Mouse (Mus musculus): ENCODE measurements around the gene Slc1a7. TPM values are rescaled to one million over a fixed set of nuclear protein-coding genes. Genes with fewer than 3 reads are reported as not detected.

Slc1a7 gene
- polyA plus RNA-seq, 1 experiment from 2014 or later = not detected

DNA sequence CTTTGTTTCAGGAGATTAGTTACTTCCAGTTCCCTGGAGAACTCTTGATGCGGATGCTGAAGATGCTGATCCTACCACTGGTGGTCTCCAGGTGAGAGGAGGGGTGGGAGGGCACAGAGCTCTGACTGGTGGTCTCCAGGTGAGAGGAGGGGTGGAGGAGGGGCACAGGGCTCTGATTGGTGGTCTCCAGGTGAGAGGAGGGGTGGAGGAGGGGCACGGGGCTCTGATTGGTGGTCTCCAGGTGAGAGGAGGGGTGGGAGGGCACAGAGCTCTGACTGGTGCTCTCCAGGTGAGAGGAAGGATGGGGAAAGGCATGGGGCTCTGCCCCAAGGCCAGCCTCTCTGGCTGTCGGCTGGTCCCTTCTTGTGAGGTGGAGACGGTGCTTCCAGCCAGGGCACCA lies 9.5 kb downstream of the Slc1a7 start:
- Histone ChIP-seq H3K4me3 (ENCODE audit: low read depth, low read length) (no peak overlapping the region), H3K9me3 (ENCODE audit: control insufficient read depth, low read length) (no peaks in the 10 kb centered on the region), H3K27ac (ENCODE audit: low read depth, low read length) (no peak overlapping the region), H3K27me3 (ENCODE audit: control insufficient read depth, insufficient read depth, low read length) (no peaks in the 10 kb centered on the region), H3K36me3 (ENCODE audit: control insufficient read depth, insufficient read depth, low read length) (no peaks in the 10 kb centered on the region), H3K4me2 (ENCODE audit: low read depth, low read length, severe bottlenecking) (no peak overlapping the region), H3K4me1 (replicated peaks; ENCODE audit: control insufficient read depth, insufficient read depth, low read length) (no peaks in the 10 kb centered on the region), H3K9ac (ENCODE audit: low read length) (no peak overlapping the region)
- ATAC-seq (replicated peaks; ENCODE audit: low FRiP score) (no peak), DNase-seq (ENCODE audit: low spot score) (no peak)
- WGBS = 56% methylated on average over 4 of the region's 4 CpGs

DNA sequence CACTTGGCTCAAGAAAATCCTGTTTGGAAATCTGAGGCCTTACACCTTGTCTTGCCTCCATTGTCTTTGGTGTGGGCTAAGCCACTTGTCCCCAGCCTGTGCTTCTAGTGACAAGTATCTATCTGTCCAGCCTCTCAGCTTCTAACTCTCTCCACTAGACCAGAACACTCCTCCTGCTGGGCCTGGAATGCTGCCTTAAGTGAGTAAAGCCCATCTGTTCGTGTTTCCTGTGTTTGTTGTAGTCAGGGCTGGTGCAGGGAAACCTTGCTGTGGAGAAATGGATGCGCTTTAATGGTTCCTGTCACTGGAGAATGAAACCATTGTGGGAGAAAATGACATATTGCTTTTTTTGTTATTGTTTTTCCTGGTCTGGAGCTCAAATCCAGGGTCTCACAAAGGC lies 11.4 kb downstream of the Slc1a7 start:
- H3K27me3 ChIP-seq (ENCODE audit: control insufficient read depth, insufficient read depth, low read length) = no peaks in the 10 kb centered on the region
- DNase-seq (ENCODE audit: low spot score) (no peak), ATAC-seq (replicated peaks; ENCODE audit: low FRiP score) (no peak)
- no peak overlapping the region for H3K4me2 ChIP-seq (ENCODE audit: low read depth, low read length, severe bottlenecking)
- no peak overlapping the region for H3K4me3 ChIP-seq (ENCODE audit: low read depth, low read length)
- H3K4me1 ChIP-seq (replicated peaks; ENCODE audit: control insufficient read depth, insufficient read depth, low read length) = no peaks in the 10 kb centered on the region
- 53% methylated on average over 2 of the region's 2 CpGs for WGBS
- H3K9me3 ChIP-seq (ENCODE audit: control insufficient read depth, low read length) = no peaks in the 10 kb centered on the region
- H3K9ac ChIP-seq (ENCODE audit: low read length) = no peak overlapping the region
- no peak overlapping the region for H3K27ac ChIP-seq (ENCODE audit: low read depth, low read length)
- no peaks in the 10 kb centered on the region for H3K36me3 ChIP-seq (ENCODE audit: control insufficient read depth, insufficient read depth, low read length)

DNA sequence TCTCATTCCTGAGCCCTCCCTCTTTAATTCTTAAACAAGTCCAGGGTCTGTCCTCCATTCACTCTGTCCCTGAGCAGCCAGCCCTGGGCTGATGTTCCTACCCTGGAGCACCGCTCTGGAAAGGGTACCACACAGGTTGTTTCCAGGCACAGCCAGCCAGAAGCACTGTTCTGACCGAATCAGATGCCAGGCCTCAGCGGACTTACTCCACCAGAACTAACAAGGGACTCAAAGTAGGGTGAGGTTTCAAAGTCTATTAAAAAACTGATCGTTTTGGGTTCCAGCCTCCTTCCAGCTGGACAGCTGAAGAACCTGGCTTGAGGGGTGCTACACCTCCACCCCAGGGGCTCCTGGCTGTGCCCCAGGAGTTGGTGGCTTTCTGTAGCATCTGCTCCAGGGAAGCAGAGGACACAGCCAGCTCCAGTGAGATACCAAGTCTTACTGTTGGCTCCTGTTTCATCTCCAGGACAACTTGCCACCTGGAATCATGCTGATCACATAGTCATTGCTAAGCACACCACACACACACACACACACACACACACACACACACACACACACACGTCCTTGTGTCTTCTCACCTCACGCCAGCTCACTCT lies 12.0 kb downstream of the Slc1a7 start:
- 75% methylated on average over 6 of the region's 6 CpGs for WGBS
- DNase-seq (ENCODE audit: low spot score) (no peak), ATAC-seq (replicated peaks; ENCODE audit: low FRiP score) (no peak)
- Histone ChIP-seq H3K27ac (ENCODE audit: low read depth, low read length) (no peak overlapping the region), H3K4me1 (replicated peaks; ENCODE audit: control insufficient read depth, insufficient read depth, low read length) (no peaks in the 10 kb centered on the region), H3K9me3 (ENCODE audit: control insufficient read depth, low read length) (no peaks in the 10 kb centered on the region), H3K9ac (ENCODE audit: low read length) (no peak overlapping the region), H3K4me2 (ENCODE audit: low read depth, low read length, severe bottlenecking) (no peak overlapping the region), H3K27me3 (ENCODE audit: control insufficient read depth, insufficient read depth, low read length) (no peaks in the 10 kb centered on the region), H3K36me3 (ENCODE audit: control insufficient read depth, insufficient read depth, low read length) (no peaks in the 10 kb centered on the region), H3K4me3 (ENCODE audit: low read depth, low read length) (no peak overlapping the region)

DNA sequence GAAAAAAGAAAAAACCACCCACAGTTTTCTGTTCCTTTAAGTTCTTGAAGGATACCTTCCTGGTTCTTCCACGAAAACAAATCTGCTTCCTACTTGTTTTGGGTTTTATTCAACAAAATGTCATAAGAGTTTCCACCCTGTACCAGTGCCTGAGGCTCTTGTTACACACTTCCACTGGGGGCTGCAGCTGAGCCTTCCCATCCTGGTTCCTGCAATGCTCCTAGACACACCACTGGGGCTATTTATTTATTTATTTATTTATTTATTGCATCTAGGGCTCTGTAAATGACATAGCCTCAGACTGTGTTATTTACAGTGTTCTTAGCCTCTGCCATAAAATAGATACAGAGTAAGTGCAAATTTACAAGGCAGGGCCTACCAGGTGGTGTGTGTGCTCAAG lies 15.6 kb downstream of the Slc1a7 start:
- H3K4me2 ChIP-seq (ENCODE audit: low read depth, low read length, severe bottlenecking) = no peak overlapping the region
- no peak for ATAC-seq (replicated peaks; ENCODE audit: low FRiP score)
- H3K4me1 ChIP-seq (replicated peaks; ENCODE audit: control insufficient read depth, insufficient read depth, low read length) = no peaks in the 10 kb centered on the region
- DNase-seq (ENCODE audit: low spot score) = no peak
- H3K36me3 ChIP-seq (ENCODE audit: control insufficient read depth, insufficient read depth, low read length) = no peaks in the 10 kb centered on the region
- H3K9ac ChIP-seq (ENCODE audit: low read length) = no peak overlapping the region
- 87% methylated on average over 1 of the region's 1 CpGs for WGBS
- H3K27ac ChIP-seq (ENCODE audit: low read depth, low read length) = no peak overlapping the region
- H3K4me3 ChIP-seq (ENCODE audit: low read depth, low read length) = no peak overlapping the region
- H3K9me3 ChIP-seq (ENCODE audit: control insufficient read depth, low read length) = no peaks in the 10 kb centered on the region
- no peaks in the 10 kb centered on the region for H3K27me3 ChIP-seq (ENCODE audit: control insufficient read depth, insufficient read depth, low read length)

DNA sequence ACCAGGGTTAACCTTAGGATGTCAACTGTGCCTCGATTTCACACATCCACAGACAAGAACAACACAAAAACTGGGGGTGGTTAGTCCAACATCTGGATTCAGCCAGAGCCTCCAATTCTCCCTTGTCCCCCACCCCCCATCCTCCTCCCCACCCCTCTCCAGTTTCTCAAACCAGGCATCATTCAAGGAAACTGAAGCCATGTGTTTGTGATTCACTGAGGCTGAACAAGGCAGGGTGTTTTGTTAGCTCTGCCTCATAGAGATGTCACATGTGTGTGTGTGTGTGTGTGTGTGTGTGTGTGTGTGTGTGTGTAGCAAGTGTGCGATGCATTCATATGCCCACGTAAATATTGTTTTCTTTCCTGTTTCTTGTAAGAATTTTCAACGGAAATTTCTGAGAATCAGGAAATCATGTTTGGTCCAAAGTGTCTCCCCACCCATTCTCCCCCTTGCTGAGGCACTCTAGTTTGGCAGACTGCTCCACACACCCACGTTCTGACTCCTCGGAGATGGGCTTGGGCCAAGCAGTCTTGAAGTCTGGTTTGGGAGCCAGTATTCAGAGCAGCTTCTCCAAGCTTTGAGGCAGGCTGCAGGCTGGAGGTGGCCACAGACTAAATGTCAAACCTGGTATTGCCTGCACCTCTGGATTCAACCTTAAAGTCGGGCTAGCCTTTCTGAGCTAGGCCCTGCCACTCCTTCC lies 16.3 kb downstream of the Slc1a7 start:
- DNase-seq (ENCODE audit: low spot score) = no peak
- no peaks in the 10 kb centered on the region for H3K4me1 ChIP-seq (replicated peaks; ENCODE audit: control insufficient read depth, insufficient read depth, low read length)
- WGBS = 78% methylated on average over 7 of the region's 7 CpGs
- H3K4me3 ChIP-seq (ENCODE audit: low read depth, low read length) = no peak overlapping the region
- H3K27ac ChIP-seq (ENCODE audit: low read depth, low read length) = no peak overlapping the region
- no peaks in the 10 kb centered on the region for H3K27me3 ChIP-seq (ENCODE audit: control insufficient read depth, insufficient read depth, low read length)
- no peak for ATAC-seq (replicated peaks; ENCODE audit: low FRiP score)
- H3K9ac ChIP-seq (ENCODE audit: low read length) = no peak overlapping the region
- H3K4me2 ChIP-seq (ENCODE audit: low read depth, low read length, severe bottlenecking) = no peak overlapping the region
- no peaks in the 10 kb centered on the region for H3K9me3 ChIP-seq (ENCODE audit: control insufficient read depth, low read length)
- no peaks in the 10 kb centered on the region for H3K36me3 ChIP-seq (ENCODE audit: control insufficient read depth, insufficient read depth, low read length)

GRCm38 (mm10) chr4:107985812-107986211 lies 17.7 kb downstream of the Slc1a7 start:
- Histone ChIP-seq H3K36me3 (ENCODE audit: control insufficient read depth, insufficient read depth, low read length) (no peaks in the 10 kb centered on the region), H3K9ac (ENCODE audit: low read length) (no peak overlapping the region), H3K4me3 (ENCODE audit: low read depth, low read length) (no peak overlapping the region), H3K4me2 (ENCODE audit: low read depth, low read length, severe bottlenecking) (no peak overlapping the region), H3K27ac (ENCODE audit: low read depth, low read length) (no peak overlapping the region), H3K27me3 (ENCODE audit: control insufficient read depth, insufficient read depth, low read length) (no peaks in the 10 kb centered on the region), H3K9me3 (ENCODE audit: control insufficient read depth, low read length) (no peaks in the 10 kb centered on the region), H3K4me1 (replicated peaks; ENCODE audit: control insufficient read depth, insufficient read depth, low read length) (no peaks in the 10 kb centered on the region)
- WGBS = 76% methylated on average over 5 of the region's 5 CpGs
- ATAC-seq (replicated peaks; ENCODE audit: low FRiP score) = no peak
- no peak for DNase-seq (ENCODE audit: low spot score)

DNA sequence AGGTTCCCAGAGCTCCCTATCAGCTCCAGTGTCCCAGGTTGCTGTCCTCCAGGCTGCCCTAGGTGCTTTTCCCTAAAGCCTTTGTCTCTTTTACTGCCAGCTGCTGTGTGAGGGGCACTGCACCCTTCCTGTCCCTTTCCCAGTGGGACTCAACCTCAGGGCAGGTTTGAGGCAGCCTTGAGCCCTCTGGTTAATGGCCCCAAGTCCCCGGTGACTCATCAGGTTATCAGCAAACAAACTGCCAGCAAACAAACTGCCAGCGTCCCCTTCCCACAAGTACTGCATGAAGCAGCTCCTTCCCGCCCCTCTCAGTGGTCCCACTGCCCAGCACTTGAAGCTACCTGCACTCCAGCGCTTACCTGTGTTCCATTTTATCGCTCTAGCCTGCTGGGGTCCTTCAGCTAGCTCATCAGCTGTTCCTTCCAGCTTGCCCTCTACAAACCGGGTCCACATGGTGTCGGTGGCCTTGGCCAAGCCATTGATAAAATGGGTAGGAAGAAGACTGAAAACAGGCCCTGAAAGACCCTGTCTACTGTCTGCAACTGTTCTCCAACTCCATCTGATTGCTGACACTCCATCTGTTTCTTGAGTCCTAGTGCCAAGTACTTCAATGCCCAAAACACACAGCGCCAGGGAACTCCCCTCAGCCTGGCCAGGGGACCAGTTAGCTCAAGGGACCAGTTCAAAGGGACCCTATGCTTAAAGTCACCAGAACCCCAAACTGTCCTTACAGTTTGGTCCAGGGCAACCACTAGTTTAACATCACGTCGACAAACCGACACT lies 18.4 kb downstream of the Slc1a7 start:
- H3K9ac ChIP-seq (ENCODE audit: low read length) = no peak overlapping the region
- H3K4me1 ChIP-seq (replicated peaks; ENCODE audit: control insufficient read depth, insufficient read depth, low read length) = no peaks in the 10 kb centered on the region; the same call in 1 of the 2 replicates
- DNase-seq (ENCODE audit: low spot score) = no peak
- no peaks in the 10 kb centered on the region for H3K9me3 ChIP-seq (ENCODE audit: control insufficient read depth, low read length)
- no peak overlapping the region for H3K4me2 ChIP-seq (ENCODE audit: low read depth, low read length, severe bottlenecking)
- H3K27ac ChIP-seq (ENCODE audit: low read depth, low read length) = no peak overlapping the region
- no peaks in the 10 kb centered on the region for H3K36me3 ChIP-seq (ENCODE audit: control insufficient read depth, insufficient read depth, low read length)
- no peak overlapping the region for H3K4me3 ChIP-seq (ENCODE audit: low read depth, low read length)
- 87% methylated on average over 11 of the region's 11 CpGs for WGBS
- H3K27me3 ChIP-seq (ENCODE audit: control insufficient read depth, insufficient read depth, low read length) = no peaks in the 10 kb centered on the region
- no peak for ATAC-seq (replicated peaks; ENCODE audit: low FRiP score)

- H3K27ac ChIP-seq (ENCODE audit: low read depth, low read length) = no peak overlapping the region
- H3K27me3 ChIP-seq (ENCODE audit: control insufficient read depth, insufficient read depth, low read length) = no peaks in the 10 kb centered on the region
- no peak overlapping the region for H3K4me3 ChIP-seq (ENCODE audit: low read depth, low read length)
- ATAC-seq (replicated peaks; ENCODE audit: low FRiP score) (no peak), DNase-seq (ENCODE audit: low spot score) (no peak)
- no peak overlapping the region for H3K9ac ChIP-seq (ENCODE audit: low read length)
- H3K9me3 ChIP-seq (ENCODE audit: control insufficient read depth, low read length) = no peaks in the 10 kb centered on the region
- H3K36me3 ChIP-seq (ENCODE audit: control insufficient read depth, insufficient read depth, low read length) = no peaks in the 10 kb centered on the region
- 73% methylated on average over 8 of the region's 8 CpGs for WGBS
- H3K4me2 ChIP-seq (ENCODE audit: low read depth, low read length, severe bottlenecking) = no peak overlapping the region
- no peaks in the 10 kb centered on the region; the same call in 1 of the 2 replicates for H3K4me1 ChIP-seq (replicated peaks; ENCODE audit: control insufficient read depth, insufficient read depth, low read length)
These were observed 20.8 kb downstream of the Slc1a7 start for GRCm38 (mm10) chr4:107988931-107989330.
